Mouse (Mus musculus) gastrocnemius, postnatal 4 days (tissue): ENCODE measurements around the gene Ssr3. TPM values are rescaled to one million over a fixed set of nuclear protein-coding genes. Genes with fewer than 3 reads are reported as not detected.

Experiments
- total RNA-seq, 2 experiments: library from RNA; stranded (reverse); gene quantifications; 2 replicates each; pipeline ENCODE4 v1.2.3; 2021

The Ssr3 gene
- total RNA-seq, 2 experiments from 2014 or later: 183 to 192 TPM

Other genes with a start within 250 kb of the Ssr3 start
- 10 to 100 TPM; 11.5 to 12.6 TPM for gene Tiparp, start 135.8 kb upstream of the Ssr3 start, total RNA-seq